In the genomic region with DNA sequence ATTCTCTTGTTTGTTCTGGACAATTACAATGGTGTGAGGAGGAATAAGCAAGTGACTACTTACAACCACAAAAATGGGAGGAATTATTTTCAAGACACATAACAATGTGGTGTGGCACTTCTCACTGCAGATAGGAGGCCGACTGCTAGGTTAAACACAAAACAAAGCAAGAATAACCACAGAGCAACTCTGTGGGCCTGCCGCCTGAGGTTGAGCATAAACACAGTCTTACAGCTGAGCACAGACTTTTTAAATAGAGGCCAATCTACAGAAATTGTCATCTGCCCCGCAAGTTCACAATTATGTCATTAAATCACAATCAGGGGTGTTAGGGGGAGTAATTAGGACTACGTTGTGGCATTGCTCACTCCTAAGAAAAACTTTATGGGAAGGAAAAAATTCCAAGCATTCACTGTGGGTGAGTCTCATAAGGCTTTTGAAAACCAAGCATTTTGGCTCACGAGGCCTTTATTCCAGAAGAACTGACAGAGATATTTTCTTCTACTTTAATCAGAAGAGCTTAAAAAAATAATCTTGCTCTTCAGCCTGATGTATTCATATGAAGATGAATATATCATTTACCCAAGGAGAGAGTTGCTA, we compare ENCODE assay signal across 27 mouse cellular contexts.
DNase-seq lines count a peak whose midpoint lies in the region; ATAC-seq and TF ChIP-seq lines count a peak whose summit lies in the region.
"Had no signal": no experiment of that assay in that cellular context is flagged by ENCODE, and none has a peak within 500 bp of the region (broad histone marks: within the 10 kb centered on the region; RNA-seq: fewer than 3 reads in every experiment).

No protein-coding gene starts in this region.

- H3K4me1 ChIP-seq in kidney, postnatal 0 days (replicated peaks; ENCODE audit: insufficient read depth, low read length) = no peaks in the 10 kb centered on the region
- H3K4me1 ChIP-seq in embryonic facial prominence, embryonic 12.5 days = no peaks in the 10 kb centered on the region; the same call in 1 of the 2 replicates
- no peaks in the 10 kb centered on the region for H3K4me1 ChIP-seq in forebrain, embryonic 13.5 days
- H3K4me1 ChIP-seq: forebrain, embryonic 10.5 days; hindbrain, embryonic 12.5 days; intestine, embryonic 15.5 days; liver, embryonic 15.5 days; midbrain, embryonic 10.5 days; midbrain, embryonic 15.5 days; neural tube, embryonic 12.5 days had no signal

- 51% methylated on average over 5 of the region's 5 CpGs for WGBS in kidney, postnatal 0 days
- 42% methylated on average over 5 of the region's 5 CpGs for WGBS in embryonic facial prominence, embryonic 12.5 days
- 53% methylated on average over 5 of the region's 5 CpGs for WGBS in forebrain, embryonic 13.5 days

- no peaks in the 10 kb centered on the region for H3K36me3 ChIP-seq in kidney, postnatal 0 days (ENCODE audit: insufficient read depth, low read length)
- H3K36me3 ChIP-seq in embryonic facial prominence, embryonic 12.5 days = no peaks in the 10 kb centered on the region
- H3K36me3 ChIP-seq in forebrain, embryonic 13.5 days (ENCODE audit: poor library complexity, severe bottlenecking) = no peaks in the 10 kb centered on the region
- H3K36me3 ChIP-seq: forebrain, embryonic 10.5 days; hindbrain, embryonic 12.5 days; intestine, embryonic 15.5 days; liver, embryonic 15.5 days; midbrain, embryonic 10.5 days; midbrain, embryonic 15.5 days; neural tube, embryonic 12.5 days had no signal

- no peaks in the 10 kb centered on the region for H3K9me3 ChIP-seq in kidney, postnatal 0 days (replicated peaks; ENCODE audit: low read length)
- H3K9me3 ChIP-seq in embryonic facial prominence, embryonic 12.5 days = no peaks in the 10 kb centered on the region
- H3K9me3 ChIP-seq in forebrain, embryonic 13.5 days (replicated peaks) = no peaks in the 10 kb centered on the region
- H3K9me3 ChIP-seq: forebrain, embryonic 10.5 days; hindbrain, embryonic 12.5 days; intestine, embryonic 15.5 days; liver, embryonic 15.5 days; midbrain, embryonic 10.5 days; midbrain, embryonic 15.5 days; neural tube, embryonic 12.5 days had no signal

- DNase-seq in kidney, postnatal 0 days (ENCODE audit: low spot score) = peak; percentile 4
- no peak for DNase-seq in kidney, postnatal 10 days
- DNase-seq in fibroblast of lung, adult 2 months (ENCODE audit: low read depth) = peak; percentile 49
- DNase-seq in left cerebral cortex, adult 9 months (ENCODE audit: low spot score in 2 of 2) = no peak
- no peak for DNase-seq in urinary bladder, adult 2 months (ENCODE audit: low spot score)
- DNase-seq: adrenal gland, adult 8-10 months; B cell, adult 2 months; cerebellum, adult 2 months; cerebellum, postnatal 14 days; kidney, adult 2 months; layer of hippocampus, adult 9-11 months; lung, postnatal 14 days; right cerebral cortex, adult 18-20 months; thymus, adult 2 months; thymus, postnatal 36 days had no signal

- H3K9ac ChIP-seq in kidney, postnatal 0 days (ENCODE audit: low read depth, low read length) = no peak overlapping the region
- no peak overlapping the region for H3K9ac ChIP-seq in embryonic facial prominence, embryonic 12.5 days
- no peak overlapping the region for H3K9ac ChIP-seq in forebrain, embryonic 13.5 days
- H3K9ac ChIP-seq: hindbrain, embryonic 12.5 days; intestine, embryonic 15.5 days; liver, embryonic 15.5 days; lung, embryonic 14.5 days; midbrain, embryonic 15.5 days; neural tube, embryonic 12.5 days had no signal

- no peak for TF ChIP-seq CTCF in kidney, postnatal 0 days (IDR thresholded peaks at IDR 0.05; ENCODE audit: low read depth)

- H3K27ac ChIP-seq in kidney, postnatal 0 days = no peak overlapping the region
- peak overlapping the region; percentile 54; the same call in 1 of the 2 replicates for H3K27ac ChIP-seq in embryonic facial prominence, embryonic 12.5 days
- no peak overlapping the region for H3K27ac ChIP-seq in forebrain, embryonic 13.5 days
- H3K27ac ChIP-seq: forebrain, embryonic 10.5 days; hindbrain, embryonic 12.5 days; hindbrain, postnatal 0 days; intestine, embryonic 15.5 days; liver, embryonic 15.5 days; midbrain, embryonic 10.5 days; midbrain, embryonic 15.5 days; neural tube, embryonic 12.5 days had no signal

- ATAC-seq in kidney, postnatal 0 days (replicated peaks; ENCODE audit: low FRiP score, low read depth) = no peak
- no peak for ATAC-seq in embryonic facial prominence, embryonic 12.5 days (ENCODE audit: insufficient number of reproducible peaks, insufficient read depth, low FRiP score, low TSS enrichment)
- ATAC-seq in forebrain, embryonic 13.5 days = no peak
- ATAC-seq: forebrain, embryonic 16.5 days; hindbrain, postnatal 0 days; intestine, embryonic 15.5 days; midbrain, embryonic 15.5 days had no signal

- H3K4me2 ChIP-seq in kidney, postnatal 0 days (ENCODE audit: low read length) = no peak overlapping the region
- no peak overlapping the region for H3K4me2 ChIP-seq in embryonic facial prominence, embryonic 12.5 days (replicated peaks)
- no peak overlapping the region for H3K4me2 ChIP-seq in forebrain, embryonic 13.5 days
- H3K4me2 ChIP-seq: hindbrain, embryonic 12.5 days; intestine, embryonic 15.5 days; liver, embryonic 15.5 days; lung, embryonic 14.5 days; midbrain, embryonic 15.5 days; neural tube, embryonic 12.5 days had no signal

- no peaks in the 10 kb centered on the region for H3K27me3 ChIP-seq in kidney, postnatal 0 days (ENCODE audit: insufficient read depth, low read length)
- H3K27me3 ChIP-seq in embryonic facial prominence, embryonic 12.5 days = no peaks in the 10 kb centered on the region
- H3K27me3 ChIP-seq in forebrain, embryonic 13.5 days = no peaks in the 10 kb centered on the region
- H3K27me3 ChIP-seq: hindbrain, embryonic 12.5 days; intestine, embryonic 15.5 days; liver, embryonic 15.5 days; midbrain, embryonic 15.5 days; neural tube, embryonic 12.5 days had no signal

- no peak overlapping the region for H3K4me3 ChIP-seq in kidney, postnatal 0 days (replicated peaks; ENCODE audit: low read depth, low read length)
- no peak overlapping the region for H3K4me3 ChIP-seq in embryonic facial prominence, embryonic 12.5 days
- H3K4me3 ChIP-seq in forebrain, embryonic 13.5 days = no peak overlapping the region
- H3K4me3 ChIP-seq: forebrain, embryonic 10.5 days; hindbrain, embryonic 12.5 days; intestine, embryonic 15.5 days; liver, embryonic 15.5 days; midbrain, embryonic 10.5 days; midbrain, embryonic 15.5 days; neural tube, embryonic 12.5 days had no signal

Comparison
In these comparisons a context has a peak if more than half of its experiments do, and no peak if none do; other contexts are left out.
1. DNase-seq: peak in kidney, postnatal 0 days (single experiment) and fibroblast of lung, adult 2 months (single experiment); none in kidney, postnatal 10 days (single experiment), left cerebral cortex, adult 9 months (0 of 2) and urinary bladder, adult 2 months (single experiment).